ENCODE assay signal across 9 mouse cellular contexts in genomic region chr8:126267118-126267517, GRCm38 (mm10). TPM values are rescaled to one million over a fixed set of nuclear protein-coding genes. Genes with fewer than 3 reads are reported as not detected.
DNase-seq lines count a peak whose midpoint lies in the region; ATAC-seq and TF ChIP-seq lines count a peak whose summit lies in the region.
"Had no signal": no experiment of that assay in that cellular context is flagged by ENCODE, and none has a peak within 500 bp of the region (broad histone marks: within the 10 kb centered on the region; RNA-seq: fewer than 3 reads in every experiment).

No protein-coding gene starts in this region.

- no peaks in the 10 kb centered on the region for H3K27me3 ChIP-seq in cerebellum, adult 2 months (ENCODE audit: control insufficient read depth, insufficient read depth, low read length)
- H3K27me3 ChIP-seq in lung, embryonic 14.5 days (ENCODE audit: insufficient read depth, low read length) = no peaks in the 10 kb centered on the region
- H3K27me3 ChIP-seq: limb, embryonic 15.5 days had no signal

- peak; percentile 4 to 15 for DNase-seq in kidney, adult 8-10 months
- no peak for DNase-seq in kidney, adult 11 months
- peak; percentile 23 for DNase-seq in MN1 (ENCODE audit: low spot score)
- peak in 1 of 2 experiments; percentile 51 for DNase-seq in cerebellum, adult 2 months
- DNase-seq in lung, embryonic 14.5 days = peak; percentile 63
- DNase-seq in Muller cell, postnatal 12 days (ENCODE audit: inconsistent ontology term) = no peak
- no peak for DNase-seq in gastrocnemius, postnatal 36 days
- DNase-seq in heart, postnatal 36 days = no peak

- 25% methylated on average over 8 of the region's 8 CpGs for WGBS in cerebellum, adult 2 months
- 25% methylated on average over 8 of the region's 8 CpGs for WGBS in lung, embryonic 14.5 days

- ATAC-seq in lung, embryonic 14.5 days (ENCODE audit: insufficient read depth) = no peak

- no peaks in the 10 kb centered on the region for H3K9me3 ChIP-seq in lung, embryonic 14.5 days (ENCODE audit: low read depth, low read length)
- H3K9me3 ChIP-seq: limb, embryonic 15.5 days had no signal

- H3K9ac ChIP-seq in lung, embryonic 14.5 days = no peak overlapping the region
- H3K9ac ChIP-seq: limb, embryonic 15.5 days had no signal

- TF ChIP-seq CTCF in cerebellum, adult 2 months (IDR thresholded peaks at IDR 0.05; ENCODE audit: borderline replicate concordance, insufficient read depth, low read depth, low read length) = peak; percentile 74
- peak; percentile 70 for TF ChIP-seq CTCF in lung, embryonic 14.5 days (IDR thresholded peaks at IDR 0.05; ENCODE audit: low read depth)

- H3K4me1 ChIP-seq in cerebellum, adult 2 months (ENCODE audit: control insufficient read depth, insufficient read depth, low read length) = peaks cover 7% of the 10 kb centered on the region
- no peaks in the 10 kb centered on the region for H3K4me1 ChIP-seq in lung, embryonic 14.5 days (ENCODE audit: insufficient read depth)
- H3K4me1 ChIP-seq: limb, embryonic 15.5 days had no signal

- no peaks in the 10 kb centered on the region for H3K36me3 ChIP-seq in lung, embryonic 14.5 days (ENCODE audit: insufficient read depth)
- H3K36me3 ChIP-seq: limb, embryonic 15.5 days had no signal

- no peak overlapping the region for H3K4me3 ChIP-seq in cerebellum, adult 2 months (replicated peaks; ENCODE audit: insufficient read depth, low read depth, low read length)
- no peak overlapping the region for H3K4me3 ChIP-seq in lung, embryonic 14.5 days (ENCODE audit: low read depth, low read length)
- H3K4me3 ChIP-seq: limb, embryonic 15.5 days had no signal

- H3K27ac ChIP-seq in cerebellum, adult 2 months (ENCODE audit: insufficient read depth, low read length) = no peak overlapping the region
- H3K27ac ChIP-seq in lung, embryonic 14.5 days (ENCODE audit: low read depth) = no peak overlapping the region
- H3K27ac ChIP-seq: limb, embryonic 15.5 days had no signal

- no peak for TF ChIP-seq POLR2A in cerebellum, adult 2 months (IDR thresholded peaks at IDR 0.05; ENCODE audit: borderline replicate concordance, insufficient read depth, low read length)

- H3K4me2 ChIP-seq in lung, embryonic 14.5 days = no peak overlapping the region
- H3K4me2 ChIP-seq: limb, embryonic 15.5 days had no signal

- intact Hi-C loops in gastrocnemius, postnatal 36 days (cut with DNase I) = no loop called here
- intact Hi-C loops in heart, postnatal 36 days (cut with DNase I) = no loop called here

RNA-seq across cellular contexts. Expression of gene Slc35f3, which starts 31.2 kb away (rescaled TPM):
- polyA plus RNA-seq in cerebellum, adult 2 months (2012; rRNA removed) = 15.8 and 17.7 TPM in 2 replicates
- polyA plus RNA-seq in lung, embryonic 14.5 days (2014; fragmentation: Nextera tagmentation; extraction: Ambion mirVana) = 0.42 and 0.53 TPM in 2 replicates
- total RNA-seq in gastrocnemius, postnatal 36 days (2021) = not detected
- not detected for total RNA-seq in heart, postnatal 36 days (2021)

Comparison
In these comparisons a context has a peak if more than half of its experiments do, and no peak if none do; other contexts are left out.
1. DNase-seq: peak in kidney, adult 8-10 months (2 of 2), MN1 (single experiment) and lung, embryonic 14.5 days (single experiment); none in kidney, adult 11 months (single experiment), Muller cell, postnatal 12 days (single experiment), gastrocnemius, postnatal 36 days (0 of 2) and heart, postnatal 36 days (0 of 2).